Mouse (Mus musculus): Measurements from ENCODE around the gene Thra. TPM values are rescaled to one million over a fixed set of nuclear protein-coding genes. Genes with fewer than 3 reads are reported as not detected.

The Thra gene
- total and polyA plus RNA-seq, 3 experiments: 1.1 to 3.9 (median 3.8) TPM

GRCm38 (mm10) chr11:98746855-98747693 lies 6.6 kb downstream of the Thra start:
- H3K4me3 ChIP-seq (replicated peaks in 1 of 3; ENCODE audit: low read depth in 2 of 3, low read length in 2 of 3, poor library complexity in 1 of 3): peak overlapping the region in 1 of 3 experiments; percentile 17
- H3K79me2 ChIP-seq (replicated peaks; ENCODE audit: control insufficient read depth, extremely low read depth, insufficient read depth, poor library complexity, severe bottlenecking): no peaks in the 10 kb centered on the region
- H3K4me2 ChIP-seq (ENCODE audit: insufficient read depth, low read depth, poor library complexity, severe bottlenecking): peak overlapping the region; percentile 59
- no peaks in the 10 kb centered on the region for H3K9me3 ChIP-seq (replicated peaks; ENCODE audit: low read length)
- H3K4me1 ChIP-seq (ENCODE audit: control insufficient read depth in 1 of 2, insufficient read depth in 2 of 2): peaks cover 35 to 44% of the 10 kb centered on the region in 2 experiments
- H3K9ac ChIP-seq (ENCODE audit: insufficient read depth, low read depth): no peak overlapping the region
- peaks cover 45% of the 10 kb centered on the region for H3K27me3 ChIP-seq (replicated peaks)
- no peaks in the 10 kb centered on the region for H3K36me3 ChIP-seq (replicated peaks in 1 of 2; ENCODE audit: control insufficient read depth in 1 of 2, insufficient read depth in 1 of 2, low read length in 1 of 2)
- TF ChIP-seq ZNF384 (IDR thresholded peaks at IDR 0.05; ENCODE audit: low read depth, low read length) (no peak), BHLHE40 (IDR thresholded peaks at IDR 0.05; ENCODE audit: low read depth, low read length) (peak; percentile 91), MAX (IDR thresholded peaks at IDR 0.05; ENCODE audit: low read length) (peak; percentile 62), ZC3H11A (IDR thresholded peaks at IDR 0.05; ENCODE audit: low read depth, low read length) (no peak), MXI1 (IDR thresholded peaks at IDR 0.05; ENCODE audit: low read depth, low read length) (peak; percentile 77), NRF1 (IDR thresholded peaks at IDR 0.05; ENCODE audit: low read depth, low read length) (peak; percentile 85), ETS1 (conservative IDR thresholded peaks at IDR 0.05; ENCODE audit: low read depth, low read length) (no peak), CHD2 (IDR thresholded peaks at IDR 0.05; ENCODE audit: low read length) (no peak), MYC (IDR thresholded peaks at IDR 0.05; ENCODE audit: low read depth, low read length) (0 out of 2 replicates have a peak, but pooled peaks have one; percentile 51), HCFC1 (IDR thresholded peaks at IDR 0.05; ENCODE audit: low read depth, low read length) (no peak), JUN (IDR thresholded peaks at IDR 0.05; ENCODE audit: insufficient read depth, low read depth, low read length) (no peak), ELF1 (IDR thresholded peaks at IDR 0.05; ENCODE audit: low read depth, low read length) (0 out of 2 replicates have a peak, but pooled peaks have one; percentile 19)
- in situ Hi-C loops (cut with MboI; ENCODE audit: low pct_ligation_motif_present, low pct_unique_long_range_greater_than_20kb, low sequenced_read_pairs) (loop anchor here (5.0 kb wide), 1 partner anchor 35 kb away; no protein-coding TSS in a partner anchor), dilution Hi-C loops (cut with MboI; ENCODE audit: extremely low pct_ligation_motif_present, extremely low pct_unique_long_range_greater_than_20kb, low sequenced_read_pairs) (no loop called here)
- H3K27ac ChIP-seq (ENCODE audit: insufficient read depth, low read depth): no peak overlapping the region
- DNase-seq (ENCODE audit: extremely low read depth): no peak

GRCm38 (mm10) chr11:98747804-98748505 lies 7.5 kb downstream of the Thra start:
- H3K79me2 ChIP-seq (replicated peaks; ENCODE audit: control insufficient read depth, extremely low read depth, insufficient read depth, poor library complexity, severe bottlenecking): no peaks in the 10 kb centered on the region
- H3K9ac ChIP-seq (ENCODE audit: insufficient read depth, low read depth): no peak overlapping the region
- dilution Hi-C loops (cut with MboI; ENCODE audit: extremely low pct_ligation_motif_present, extremely low pct_unique_long_range_greater_than_20kb, low sequenced_read_pairs) (no loop called here), in situ Hi-C loops (cut with MboI; ENCODE audit: low pct_ligation_motif_present, low pct_unique_long_range_greater_than_20kb, low sequenced_read_pairs) (loop anchor here (5.0 kb wide), 1 partner anchor 34 kb away; no protein-coding TSS in a partner anchor)
- no peak for DNase-seq (ENCODE audit: extremely low read depth)
- no peaks in the 10 kb centered on the region for H3K36me3 ChIP-seq (replicated peaks in 1 of 2; ENCODE audit: control insufficient read depth in 1 of 2, insufficient read depth in 1 of 2, low read length in 1 of 2)
- H3K9me3 ChIP-seq (replicated peaks; ENCODE audit: low read length): no peaks in the 10 kb centered on the region
- TF ChIP-seq ZMIZ1 (IDR thresholded peaks at IDR 0.05; ENCODE audit: low read depth, low read length) (no peak), TCF12 (IDR thresholded peaks at IDR 0.05; ENCODE audit: low read depth, low read length) (no peak), USF2 (conservative IDR thresholded peaks at IDR 0.05; ENCODE audit: low read depth, low read length) (no peak), BHLHE40 (IDR thresholded peaks at IDR 0.05; ENCODE audit: low read depth, low read length) (no peak; the same call in 1 of the 2 replicates), MAZ (IDR thresholded peaks at IDR 0.05; ENCODE audit: low read depth, low read length) (no peak), ZKSCAN1 (IDR thresholded peaks at IDR 0.05; ENCODE audit: borderline replicate concordance, low read depth, low read length) (no peak), KAT2A (IDR thresholded peaks at IDR 0.05; ENCODE audit: insufficient replicate concordance, low read length) (no peak), GABPA (IDR thresholded peaks at IDR 0.05; ENCODE audit: insufficient replicate concordance, low read depth, low read length) (no peak), CHD1 (IDR thresholded peaks at IDR 0.05; ENCODE audit: low read depth, low read length) (no peak), MXI1 (IDR thresholded peaks at IDR 0.05; ENCODE audit: low read depth, low read length) (no peak), POLR2A (IDR thresholded peaks at IDR 0.05; ENCODE audit: low read depth, low read length) (no peak), HCFC1 (IDR thresholded peaks at IDR 0.05; ENCODE audit: low read depth, low read length) (no peak), SMC3 (IDR thresholded peaks at IDR 0.05; ENCODE audit: low read depth, low read length) (no peak), PAX5 (IDR thresholded peaks at IDR 0.05; ENCODE audit: low read length) (no peak), NRF1 (IDR thresholded peaks at IDR 0.05; ENCODE audit: low read depth, low read length) (no peak), EP300 (IDR thresholded peaks at IDR 0.05; ENCODE audit: low read length) (no peak), POLR2AphosphoS2 (IDR thresholded peaks at IDR 0.05; ENCODE audit: low read depth, low read length) (no peak), SIN3A (IDR thresholded peaks at IDR 0.05; ENCODE audit: low read length) (no peak), ELF1 (IDR thresholded peaks at IDR 0.05; ENCODE audit: low read depth, low read length) (no peak), USF1 (IDR thresholded peaks at IDR 0.05; ENCODE audit: low read depth, low read length) (no peak)
- no peak overlapping the region for H3K4me2 ChIP-seq (ENCODE audit: insufficient read depth, low read depth, poor library complexity, severe bottlenecking)
- H3K27me3 ChIP-seq (replicated peaks): peaks cover 37% of the 10 kb centered on the region
- H3K27ac ChIP-seq (ENCODE audit: insufficient read depth, low read depth): no peak overlapping the region
- H3K4me3 ChIP-seq (replicated peaks in 1 of 3; ENCODE audit: low read depth in 2 of 3, low read length in 2 of 3, poor library complexity in 1 of 3): no peak overlapping the region
- peaks cover 38 to 51% of the 10 kb centered on the region in 2 experiments for H3K4me1 ChIP-seq (ENCODE audit: control insufficient read depth in 1 of 2, insufficient read depth in 2 of 2)
